Mouse (Mus musculus): ENCODE results near the gene Ctnnd2.

GRCm38 (mm10) chr15:30550956-30551355 lies 378.6 kb downstream of the Ctnnd2 start:
- no peak for TF ChIP-seq POLR2AphosphoS2 (IDR thresholded peaks at IDR 0.05; ENCODE audit: insufficient read length, low read depth)
- no peak for TF ChIP-seq POLR2A (IDR thresholded peaks at IDR 0.05; ENCODE audit: insufficient read length, low read depth)
- TF ChIP-seq MYOG (IDR thresholded peaks at IDR 0.05; ENCODE audit: control insufficient read depth in 1 of 3, insufficient read depth in 1 of 3, insufficient read length in 2 of 3, low read depth in 2 of 3): no peak
- no peak for TF ChIP-seq E2F4 (IDR thresholded peaks at IDR 0.05; ENCODE audit: insufficient read depth)
- TF ChIP-seq USF1 (IDR thresholded peaks at IDR 0.05; ENCODE audit: low read depth): no peak
